Mouse (Mus musculus) large intestine, adult 2 months (tissue): ENCODE results near the gene Elk3. TPM values are rescaled to one million over a fixed set of nuclear protein-coding genes. Genes with fewer than 3 reads are reported as not detected.
A peak's percentile ranks its signal among the peaks of the same experiment; 100 is the strongest.

ENCODE experiments used
- DNase-seq: peaks from one replicate; pipeline ENCODE4 v3.0.0-alpha.2; 2012; ENCODE audit warnings: low read depth, low spot score
- WGBS: fragments of 180-500 bp; shearing (Covaris S2); methylation state at CpG from one replicate; pipeline ENCODE4 v1.1.7; 2018; 5-methylcytosine and 5-hydroxymethylcytosine counted together
- polyA plus RNA-seq: library from polyadenylated mRNA; depleted of rRNA; stranded (reverse); fragments of >200 nt; gene quantifications from 2 replicates; pipeline ENCODE4 v1.2.3, GENCODE M21; 2012

Elk3 gene
- polyA plus RNA-seq, 1 experiment = 10.5 TPM

- 77% methylated on average over 7 of the region's 7 CpGs for WGBS
- DNase-seq = no peak
Observed at GRCm38 (mm10) chr10:93249901-93250300, 61.0 kb downstream of the Elk3 start.

GRCm38 (mm10) chr10:93248416-93248815 is 62.5 kb downstream of the Elk3 start:
- no peak for DNase-seq
- WGBS = 86% methylated on average over 8 of the region's 8 CpGs

- peak; percentile 22 for DNase-seq
- 30% methylated on average over 6 of the region's 6 CpGs for WGBS
Observed at GRCm38 (mm10) chr10:93247902-93248301, 63.0 kb downstream of the Elk3 start.

GRCm38 (mm10) chr10:93247422-93247821 is 63.5 kb downstream of the Elk3 start:
- 58% methylated on average over 12 of the region's 12 CpGs for WGBS
- DNase-seq = no peak

- WGBS = 87% methylated on average over 7 of the region's 7 CpGs
- no peak for DNase-seq
Observed at GRCm38 (mm10) chr10:93246185-93246920, 64.6 kb downstream of the Elk3 start.

- no peak for DNase-seq
- 89% methylated on average over 10 of the region's 10 CpGs for WGBS
Observed at GRCm38 (mm10) chr10:93244209-93244705, 66.7 kb downstream of the Elk3 start.

- WGBS = 9% methylated on average over 5 of the region's 5 CpGs
- no peak for DNase-seq
Observed at GRCm38 (mm10) chr10:93242861-93243260, 68.1 kb downstream of the Elk3 start.

- 38% methylated on average over 3 of the region's 3 CpGs for WGBS
- no peak for DNase-seq
Observed at GRCm38 (mm10) chr10:93242208-93242607, 68.7 kb downstream of the Elk3 start.

GRCm38 (mm10) chr10:93239201-93239806 is 71.6 kb downstream of the Elk3 start:
- WGBS = 61% methylated on average over 9 of the region's 9 CpGs
- no peak for DNase-seq

GRCm38 (mm10) chr10:93234692-93235091 is 76.2 kb downstream of the Elk3 start:
- no peak for DNase-seq
- WGBS = 91% methylated on average over 9 of the region's 9 CpGs

- 82% methylated on average over 6 of the region's 6 CpGs for WGBS
- no peak for DNase-seq
Observed at GRCm38 (mm10) chr10:93233665-93234194, 77.2 kb downstream of the Elk3 start.

GRCm38 (mm10) chr10:93231893-93232292 is 79.0 kb downstream of the Elk3 start:
- WGBS = 73% methylated on average over 5 of the region's 5 CpGs
- no peak for DNase-seq

GRCm38 (mm10) chr10:93231490-93231889 is 79.4 kb downstream of the Elk3 start:
- 81% methylated on average over 4 of the region's 4 CpGs for WGBS
- no peak for DNase-seq

GRCm38 (mm10) chr10:93228401-93229007 is 82.4 kb downstream of the Elk3 start:
- 79% methylated on average over 11 of the region's 11 CpGs for WGBS
- no peak for DNase-seq

GRCm38 (mm10) chr10:93227921-93228320 is 83.0 kb downstream of the Elk3 start:
- DNase-seq = no peak
- 60% methylated on average over 8 of the region's 8 CpGs for WGBS

- no peak for DNase-seq
- WGBS = 78% methylated on average over 6 of the region's 6 CpGs
Observed at GRCm38 (mm10) chr10:93225751-93226150, 85.2 kb downstream of the Elk3 start.

GRCm38 (mm10) chr10:93215051-93215763 is 95.7 kb downstream of the Elk3 start:
- 90% methylated on average over 8 of the region's 8 CpGs for WGBS
- DNase-seq = no peak

- no peak for DNase-seq
- 61% methylated on average over 4 of the region's 4 CpGs for WGBS
Observed at GRCm38 (mm10) chr10:93214251-93214650, 96.7 kb downstream of the Elk3 start.

GRCm38 (mm10) chr10:93213339-93213738 is 97.6 kb downstream of the Elk3 start:
- WGBS = 48% methylated on average over 7 of the region's 7 CpGs
- no peak for DNase-seq

GRCm38 (mm10) chr10:93212699-93213098 is 98.2 kb downstream of the Elk3 start:
- no peak for DNase-seq
- WGBS = 58% methylated on average over 2 of the region's 2 CpGs
